Mouse (Mus musculus) cerebellum, adult 18-20 months (tissue): ENCODE measurements around the gene Dyx1c1.

ENCODE experiments used
- DNase-seq, 2 experiments: peaks; one replicate each; pipeline ENCODE4 v3.0.0; 2021

The Dyx1c1 gene

GRCm38 (mm10) chr9:72975242-72975641 lies 16.7 kb downstream of the Dyx1c1 start:
- DNase-seq = no peak

GRCm38 (mm10) chr9:72983066-72983465 lies 24.5 kb downstream of the Dyx1c1 start:
- no peak for DNase-seq

- DNase-seq = peak; percentile 96 to 98
Observed at GRCm38 (mm10) chr9:72985250-72986220, 26.9 kb downstream of the Dyx1c1 start, which contains the start of the genes Ccpg1os and Ccpg1. Ccpg1os (minus strand) TSS chr9:72985382. Ccpg1 (plus strand) TSS chr9:72985429.

- no peak for DNase-seq
Observed at GRCm38 (mm10) chr9:72987703-72988102, 29.1 kb downstream of the Dyx1c1 start.

- no peak for DNase-seq
Observed at GRCm38 (mm10) chr9:72988706-72989105, 30.1 kb downstream of the Dyx1c1 start.

GRCm38 (mm10) chr9:72991420-72991819 lies 32.8 kb downstream of the Dyx1c1 start:
- DNase-seq = no peak

GRCm38 (mm10) chr9:72992576-72992975 lies 34.0 kb downstream of the Dyx1c1 start:
- no peak for DNase-seq

- no peak for DNase-seq
Observed at GRCm38 (mm10) chr9:72996167-72996566, 37.6 kb downstream of the Dyx1c1 start.

- DNase-seq = no peak
Observed at GRCm38 (mm10) chr9:72996806-72997205, 38.2 kb downstream of the Dyx1c1 start.

- DNase-seq = no peak
Observed at GRCm38 (mm10) chr9:73000487-73000886, 41.9 kb downstream of the Dyx1c1 start.

GRCm38 (mm10) chr9:73001314-73002011 lies 42.9 kb downstream of the Dyx1c1 start:
- DNase-seq = no peak

GRCm38 (mm10) chr9:73002177-73002576 lies 43.6 kb downstream of the Dyx1c1 start:
- no peak for DNase-seq

- DNase-seq = no peak
Observed at GRCm38 (mm10) chr9:73004076-73004475, 45.5 kb downstream of the Dyx1c1 start.

- DNase-seq = no peak
Observed at GRCm38 (mm10) chr9:73005106-73005505, 46.5 kb downstream of the Dyx1c1 start.

GRCm38 (mm10) chr9:73006175-73006574 lies 47.6 kb downstream of the Dyx1c1 start:
- no peak for DNase-seq

- DNase-seq = no peak
Observed at GRCm38 (mm10) chr9:73008384-73008783, 49.8 kb downstream of the Dyx1c1 start.

GRCm38 (mm10) chr9:73012629-73013028 lies 54.0 kb downstream of the Dyx1c1 start:
- no peak for DNase-seq

GRCm38 (mm10) chr9:73014724-73015123 lies 56.1 kb downstream of the Dyx1c1 start:
- no peak for DNase-seq

GRCm38 (mm10) chr9:73019841-73020240 lies 61.3 kb downstream of the Dyx1c1 start:
- peak; percentile 60 to 65 for DNase-seq

GRCm38 (mm10) chr9:73020566-73021097 lies 62.0 kb downstream of the Dyx1c1 start:
- no peak for DNase-seq
